Mouse (Mus musculus) CH12.LX (cell line): ENCODE data around the gene Diaph2. TPM values are rescaled to one million over a fixed set of nuclear protein-coding genes. Genes with fewer than 3 reads are reported as not detected.
"Not testable (repeated sequence)": the region's sequence is repeated elsewhere in the genome, so short reads cannot be mapped to it uniquely, and the experiment has no call there.

ENCODE experiments used
- DNase-seq: peaks from one replicate; pipeline ENCODE4 v3.0.0-alpha.2; 2013; ENCODE audit errors: extremely low read depth
- H3K27ac ChIP-seq: 2 replicates; pipeline ENCODE4 v1.5.1; 2012; ENCODE audit warnings: low read depth, mild to moderate bottlenecking, control low read depth, moderate library complexity; ENCODE audit not compliant: insufficient read depth
- H3K27me3 ChIP-seq: replicated peaks from 2 replicates; pipeline ENCODE3; 2012; ENCODE audit warnings: inconsistent platforms
- H3K36me3 ChIP-seq, 2 experiments: replicated peaks in 1 of 2; 2 replicates each; pipeline versions ENCODE3 to v1.6.1; 2012; ENCODE audit warnings: inconsistent platforms in 1 of 2, low read length in 1 of 2, mild to moderate bottlenecking in 1 of 2, mixed read lengths in 1 of 2, moderate library complexity in 1 of 2; ENCODE audit not compliant: control insufficient read depth in 1 of 2, insufficient read depth in 1 of 2
- H3K4me1 ChIP-seq, 2 experiments: 2 replicates each; pipeline ENCODE4 v1.6.1; 2012; ENCODE audit warnings: inconsistent platforms in 1 of 2, moderate library complexity in 1 of 2; ENCODE audit not compliant: insufficient read depth in 2 of 2, control insufficient read depth in 1 of 2
- H3K4me2 ChIP-seq: 2 replicates; pipeline ENCODE4 v1.6.1; 2012; ENCODE audit warnings: low read depth, mild to moderate bottlenecking, control low read depth; ENCODE audit not compliant: poor library complexity, insufficient read depth, severe bottlenecking
- H3K4me3 ChIP-seq, 3 experiments: fragments of 150-350 bp in 1 of 3; sonication (generic) in 1 of 3; replicated peaks in 1 of 3; 2 replicates each; pipeline versions ENCODE3 to v1.5.1; 2011 to 2012; ENCODE audit warnings: low read depth in 2 of 3, low read length in 2 of 3, mild to moderate bottlenecking in 2 of 3, moderate library complexity in 2 of 3, control low read depth in 1 of 3, improper control_type of control experiment in 1 of 3, inconsistent platforms in 1 of 3, mixed read lengths in 1 of 3; ENCODE audit not compliant: poor library complexity in 1 of 3
- H3K79me2 ChIP-seq: replicated peaks from 2 replicates; pipeline ENCODE4 v1.6.1; 2012; ENCODE audit warnings: mild to moderate bottlenecking, moderate library complexity; ENCODE audit not compliant: control insufficient read depth, poor library complexity, insufficient read depth, severe bottlenecking; ENCODE audit errors: extremely low read depth
- H3K9ac ChIP-seq: 2 replicates; pipeline ENCODE4 v1.6.1; 2012; ENCODE audit warnings: low read depth, mild to moderate bottlenecking, control low read depth, moderate library complexity; ENCODE audit not compliant: insufficient read depth
- H3K9me3 ChIP-seq: replicated peaks from 2 replicates; pipeline ENCODE3; 2012; ENCODE audit warnings: low read length, inconsistent platforms, mixed read lengths
- BHLHE40 ChIP-seq: IDR thresholded peaks from 2 replicates; pipeline ENCODE4 v1.6.1; 2011; ENCODE audit warnings: mild to moderate bottlenecking, low read depth, low read length, improper control_type of control experiment
- CTCF ChIP-seq, 2 experiments: IDR thresholded peaks in 1 of 2; conservative IDR thresholded peaks in 1 of 2; 2 replicates each; pipeline ENCODE4 v1.5.1; 2011 to 2012; ENCODE audit warnings: low read depth in 2 of 2, low read length in 2 of 2, improper control_type of control experiment in 1 of 2, inconsistent platforms in 1 of 2, mild to moderate bottlenecking in 1 of 2, moderate library complexity in 1 of 2
- E2F4 ChIP-seq: IDR thresholded peaks from 2 replicates; pipeline ENCODE4 v1.6.1; 2011; ENCODE audit warnings: low read depth, low read length, improper control_type of control experiment; ENCODE audit not compliant: insufficient replicate concordance
- ELF1 ChIP-seq: IDR thresholded peaks from 2 replicates; pipeline ENCODE4 v1.6.1; 2014; ENCODE audit warnings: low read depth, mild to moderate bottlenecking, inconsistent platforms, low read length, improper control_type of control experiment
- EP300 ChIP-seq: IDR thresholded peaks from 2 replicates; pipeline ENCODE4 v1.6.1; 2011; ENCODE audit warnings: low read length, improper control_type of control experiment
- JUND ChIP-seq: conservative IDR thresholded peaks from 2 replicates; pipeline ENCODE4 v1.6.1; 2011; ENCODE audit warnings: low read depth, low read length, improper control_type of control experiment
- MAX ChIP-seq: IDR thresholded peaks from 2 replicates; pipeline ENCODE4 v1.6.1; 2011; ENCODE audit warnings: low read length, improper control_type of control experiment
- MEF2A ChIP-seq: IDR thresholded peaks from 2 replicates; pipeline ENCODE4 v1.6.1; 2014; ENCODE audit warnings: low read depth, mild to moderate bottlenecking, inconsistent platforms, low read length, improper control_type of control experiment, borderline replicate concordance
- POLR2A ChIP-seq: IDR thresholded peaks from 2 replicates; pipeline ENCODE4 v1.6.1; 2011; ENCODE audit warnings: low read depth, mild to moderate bottlenecking, improper control_type of control experiment, low read length
- POLR2AphosphoS2 ChIP-seq: IDR thresholded peaks from 2 replicates; pipeline ENCODE4 v1.6.1; 2011; ENCODE audit warnings: low read depth, low read length, improper control_type of control experiment
- RAD21 ChIP-seq: IDR thresholded peaks from 2 replicates; pipeline ENCODE4 v1.6.1; 2011; ENCODE audit warnings: low read depth, mild to moderate bottlenecking, low read length, improper control_type of control experiment, moderate library complexity
- RCOR1 ChIP-seq: conservative IDR thresholded peaks from 2 replicates; pipeline ENCODE4 v1.6.1; 2012; ENCODE audit warnings: low read depth, mild to moderate bottlenecking, inconsistent platforms, low read length, improper control_type of control experiment
- SIN3A ChIP-seq: IDR thresholded peaks from 2 replicates; pipeline ENCODE4 v1.6.1; 2012; ENCODE audit warnings: low read length, improper control_type of control experiment, inconsistent platforms
- TBP ChIP-seq: conservative IDR thresholded peaks from 2 replicates; pipeline ENCODE4 v1.6.1; 2011; ENCODE audit warnings: low read depth, low read length, improper control_type of control experiment
- TCF12 ChIP-seq: IDR thresholded peaks from 2 replicates; pipeline ENCODE4 v1.6.1; 2014; ENCODE audit warnings: low read depth, mild to moderate bottlenecking, inconsistent platforms, low read length, improper control_type of control experiment
- UBTF ChIP-seq: IDR thresholded peaks from 2 replicates; pipeline ENCODE4 v1.6.1; 2012; ENCODE audit warnings: low read depth, mild to moderate bottlenecking, inconsistent platforms, low read length, improper control_type of control experiment, moderate library complexity
- USF1 ChIP-seq: IDR thresholded peaks from 2 replicates; pipeline ENCODE4 v1.6.1; 2014; ENCODE audit warnings: low read depth, mild to moderate bottlenecking, inconsistent platforms, low read length, improper control_type of control experiment
- ZC3H11A ChIP-seq: IDR thresholded peaks from 2 replicates; pipeline ENCODE4 v1.6.1; 2012; ENCODE audit warnings: low read depth, mild to moderate bottlenecking, inconsistent platforms, low read length, improper control_type of control experiment
- ZKSCAN1 ChIP-seq: IDR thresholded peaks from 2 replicates; pipeline ENCODE4 v1.6.1; 2012; ENCODE audit warnings: low read depth, inconsistent platforms, low read length, improper control_type of control experiment, borderline replicate concordance
- ZMIZ1 ChIP-seq: IDR thresholded peaks from 2 replicates; pipeline ENCODE4 v1.6.1; 2012; ENCODE audit warnings: low read depth, mild to moderate bottlenecking, inconsistent platforms, low read length, improper control_type of control experiment
- dilution Hi-C: fragments of 300-500 bp; cut with MboI; formaldehyde crosslinking; loops from 2 replicates; pipeline ENCODE4 v1.14.3; 2020; ENCODE audit warnings: low sequenced_read_pairs; ENCODE audit not compliant: extremely low pct_unique_long_range_greater_than_20kb, extremely low pct_ligation_motif_present
- in situ Hi-C: fragments of 300-500 bp; cut with MboI; formaldehyde crosslinking; loops from 3 replicates; pipeline ENCODE4 v1.14.3; 2019; ENCODE audit warnings: low sequenced_read_pairs, low pct_ligation_motif_present, low pct_unique_long_range_greater_than_20kb, mixed read lengths
- polyA plus RNA-seq: library from polyadenylated mRNA; unstranded; fragments of >175 nt; gene quantifications from 2 replicates; pipeline ENCODE4 v1.2.1, GENCODE M21; 2012; ENCODE audit warnings: low read depth; ENCODE audit not compliant: insufficient read length
- total RNA-seq, 2 experiments: library from RNA; depleted of rRNA; stranded (reverse); fragments of 300-350 nt in 1 of 2; fragments of >200 nt in 1 of 2; gene quantifications; 2 replicates each; pipeline ENCODE4 v1.2.3; 2012 to 2014

Gene Diaph2
- total and polyA plus RNA-seq, 3 experiments, result not detected

GRCm38 (mm10) chrX:129784062-129784461 lies 34.5 kb downstream of the Diaph2 start:
- no peaks in the 10 kb centered on the region for H3K9me3 ChIP-seq
- dilution Hi-C loops (no loop called here), in situ Hi-C loops (no loop called here)
- no peak overlapping the region for H3K4me2 ChIP-seq
- no peak for DNase-seq
- no peak overlapping the region for H3K27ac ChIP-seq
- no peak overlapping the region for H3K4me3 ChIP-seq
- H3K27me3 ChIP-seq, result no peaks in the 10 kb centered on the region
- no peaks in the 10 kb centered on the region for H3K36me3 ChIP-seq
- H3K9ac ChIP-seq, result no peak overlapping the region
- no peaks in the 10 kb centered on the region for H3K79me2 ChIP-seq
- no peak for TF ChIP-seq JUND
- no peak for TF ChIP-seq ZC3H11A
- no peak for TF ChIP-seq ZMIZ1
- TF ChIP-seq MEF2A, result no peak
- TF ChIP-seq SIN3A, result no peak
- no peak for TF ChIP-seq MAX
- no peak for TF ChIP-seq E2F4
- no peak for TF ChIP-seq ELF1
- no peak for TF ChIP-seq UBTF
- no peak for TF ChIP-seq POLR2A
- TF ChIP-seq USF1, result no peak
- no peak for TF ChIP-seq RCOR1
- no peak for TF ChIP-seq TBP
- no peaks in the 10 kb centered on the region for H3K4me1 ChIP-seq

- H3K36me3 ChIP-seq, H3K27me3 ChIP-seq, H3K79me2 ChIP-seq, H3K9me3 ChIP-seq, H3K4me1 ChIP-seq, H3K4me3 ChIP-seq, in situ Hi-C loops, H3K9ac ChIP-seq, H3K27ac ChIP-seq, dilution Hi-C loops, DNase-seq, H3K4me2 ChIP-seq: not testable (repeated sequence)
Measured at GRCm38 (mm10) chrX:129799920-129800319, 50.4 kb downstream of the Diaph2 start.

GRCm38 (mm10) chrX:129831903-129832302 lies 82.4 kb downstream of the Diaph2 start:
- Histone ChIP-seq H3K79me2 (no peaks in the 10 kb centered on the region), H3K4me1 (no peaks in the 10 kb centered on the region), H3K9ac (no peak overlapping the region), H3K4me2 (no peak overlapping the region), H3K4me3 (no peak overlapping the region), H3K27ac (no peak overlapping the region), H3K36me3 (no peaks in the 10 kb centered on the region), H3K27me3 (no peaks in the 10 kb centered on the region), H3K9me3 (no peaks in the 10 kb centered on the region)
- TF ChIP-seq UBTF, result no peak
- no peak for TF ChIP-seq ZKSCAN1
- TF ChIP-seq EP300, result no peak
- no peak for TF ChIP-seq USF1
- TF ChIP-seq RAD21, result no peak
- no peak for TF ChIP-seq RCOR1
- TF ChIP-seq CTCF (conservative IDR thresholded peaks at IDR 0.05 in 1 of 2, IDR thresholded peaks at IDR 0.05 in 1 of 2; ENCODE audit: low read depth in 2 of 2, low read length in 2 of 2), result no peak
- no peak for TF ChIP-seq BHLHE40
- no peak for TF ChIP-seq SIN3A
- TF ChIP-seq POLR2AphosphoS2, result no peak
- no peak for TF ChIP-seq TCF12
- no peak for TF ChIP-seq JUND
- no peak for DNase-seq
- dilution Hi-C loops (no loop called here), in situ Hi-C loops (no loop called here)
